Mouse (Mus musculus): ENCODE data around the gene Hlx.

Hlx gene

DNA sequence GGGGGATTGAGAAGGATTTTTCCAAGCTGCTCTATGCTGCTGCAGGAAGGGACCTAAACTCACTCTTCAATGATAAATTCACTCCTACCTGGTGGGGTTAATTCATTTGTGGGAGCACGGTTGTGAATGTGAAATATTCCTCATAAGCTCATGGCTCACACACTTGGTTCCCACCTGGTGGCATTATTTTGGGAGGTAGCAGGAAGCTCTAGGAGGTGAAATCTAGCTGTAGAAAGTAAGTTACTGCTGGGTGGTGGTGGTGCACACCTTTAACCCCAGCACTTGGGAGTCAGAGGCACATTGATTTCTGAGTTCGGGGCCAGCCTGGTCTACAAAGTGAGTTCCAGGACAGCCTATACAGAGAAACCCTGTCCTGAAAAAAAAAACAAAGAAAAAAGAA lies 4.8 kb upstream of the Hlx start:
- no peak for TF ChIP-seq GATA4 (IDR thresholded peaks at IDR 0.05; ENCODE audit: insufficient replicate concordance, low read length)

DNA sequence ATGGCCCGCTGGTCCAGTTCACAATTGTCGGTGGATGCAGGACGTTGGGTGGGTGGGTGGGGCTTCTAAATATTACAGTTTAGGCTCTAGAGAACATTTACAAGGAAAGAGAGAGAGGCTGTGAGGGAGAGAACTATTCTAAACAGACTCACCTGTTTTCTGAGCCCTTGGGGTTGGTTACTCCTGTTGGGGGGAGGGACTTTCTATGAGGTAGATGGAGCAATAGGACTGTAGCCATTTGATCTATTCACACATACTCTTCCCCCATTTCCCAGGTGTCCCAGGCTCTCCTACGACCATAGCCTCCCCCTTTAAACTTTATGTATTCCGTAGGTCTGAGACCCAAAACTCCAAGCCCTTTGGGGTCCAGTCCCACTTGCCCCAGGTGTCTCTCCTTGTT lies 3.8 kb upstream of the Hlx start:
- TF ChIP-seq GATA4 (IDR thresholded peaks at IDR 0.05; ENCODE audit: insufficient replicate concordance, low read length), result no peak

DNA sequence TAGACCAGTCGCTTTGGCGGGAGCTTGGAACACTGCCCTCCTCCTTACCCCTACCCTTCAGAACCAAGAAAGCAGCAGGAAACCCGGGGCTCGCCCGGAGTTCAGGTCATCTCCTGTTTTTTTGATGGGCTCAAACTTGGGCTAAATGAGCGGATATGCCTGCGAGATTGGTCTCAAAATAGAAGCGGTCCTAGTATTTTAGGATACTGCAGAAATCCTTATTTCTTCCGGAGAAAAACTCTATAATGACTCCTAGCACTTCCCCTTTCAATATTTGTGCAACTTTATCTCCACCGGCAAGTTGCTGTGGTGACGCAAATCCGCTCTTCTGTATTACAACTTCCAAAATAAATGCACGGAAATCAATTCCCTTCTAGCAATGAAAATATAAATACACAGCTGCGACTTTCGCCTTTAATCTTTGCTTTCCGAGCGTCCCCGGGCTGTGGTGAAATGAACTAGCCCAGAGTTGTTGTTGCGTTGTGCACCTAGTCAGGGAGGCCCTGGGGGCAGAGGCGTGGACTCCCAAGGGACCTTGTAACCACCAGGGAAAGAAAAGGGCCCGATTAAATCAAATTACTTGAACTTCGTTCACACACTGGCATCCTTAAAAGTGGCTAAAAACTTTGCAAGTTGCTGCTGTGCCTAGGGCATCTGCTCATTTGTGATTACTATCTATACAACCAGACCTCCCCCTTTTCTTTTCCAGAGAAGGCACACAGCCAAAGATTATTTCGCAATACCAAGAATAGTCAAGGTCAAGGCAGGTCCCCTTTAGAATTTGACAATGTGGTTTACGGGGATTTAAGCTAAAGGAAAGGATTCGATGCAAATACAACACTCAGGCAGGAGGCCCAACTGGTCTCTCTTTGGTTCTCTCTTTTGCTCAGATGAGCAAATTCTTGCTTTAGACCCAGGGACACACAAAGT lies 2.8 kb upstream of the Hlx start:
- TF ChIP-seq GATA4 (IDR thresholded peaks at IDR 0.05; ENCODE audit: insufficient replicate concordance, low read length), result peak; percentile 91

DNA sequence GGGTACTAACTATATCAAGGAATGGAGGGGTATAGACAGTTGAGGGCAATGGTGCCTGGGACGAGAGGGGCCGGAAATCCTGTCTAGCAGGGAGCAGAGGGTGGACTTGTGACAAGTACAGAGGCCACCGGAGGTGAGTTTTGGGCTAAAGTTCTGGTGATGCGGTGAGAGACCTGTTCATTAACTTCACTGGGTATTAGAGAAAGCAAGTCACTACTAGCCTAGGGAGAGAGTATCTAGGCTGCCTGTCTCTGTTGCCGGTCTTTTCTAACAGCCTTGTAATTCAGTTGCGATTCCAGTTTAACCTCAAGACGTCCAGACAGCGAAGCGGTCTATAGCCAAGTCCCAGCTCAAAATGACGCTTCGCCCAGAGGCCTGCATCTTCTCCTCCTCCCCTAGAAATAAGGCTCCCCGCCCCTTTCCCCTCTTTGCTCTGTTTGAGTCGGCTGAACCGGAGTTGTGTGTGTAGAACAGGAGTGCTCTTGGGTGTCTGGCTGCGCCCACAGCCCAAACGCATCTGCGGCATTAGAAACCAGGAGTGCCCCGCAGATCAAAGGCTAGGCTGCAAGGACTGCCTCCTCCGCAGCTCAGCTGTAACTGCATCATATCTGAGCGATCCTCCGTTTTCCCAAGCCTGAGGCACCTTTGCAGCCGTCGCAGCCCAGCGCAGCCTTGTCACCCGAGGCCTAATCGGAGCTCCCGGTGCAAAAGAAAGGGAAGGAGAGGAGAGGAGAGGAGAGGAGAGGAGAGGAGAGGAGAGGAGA lies 1.8 kb upstream of the Hlx start:
- TF ChIP-seq GATA4 (IDR thresholded peaks at IDR 0.05; ENCODE audit: insufficient replicate concordance, low read length), result no peak

DNA sequence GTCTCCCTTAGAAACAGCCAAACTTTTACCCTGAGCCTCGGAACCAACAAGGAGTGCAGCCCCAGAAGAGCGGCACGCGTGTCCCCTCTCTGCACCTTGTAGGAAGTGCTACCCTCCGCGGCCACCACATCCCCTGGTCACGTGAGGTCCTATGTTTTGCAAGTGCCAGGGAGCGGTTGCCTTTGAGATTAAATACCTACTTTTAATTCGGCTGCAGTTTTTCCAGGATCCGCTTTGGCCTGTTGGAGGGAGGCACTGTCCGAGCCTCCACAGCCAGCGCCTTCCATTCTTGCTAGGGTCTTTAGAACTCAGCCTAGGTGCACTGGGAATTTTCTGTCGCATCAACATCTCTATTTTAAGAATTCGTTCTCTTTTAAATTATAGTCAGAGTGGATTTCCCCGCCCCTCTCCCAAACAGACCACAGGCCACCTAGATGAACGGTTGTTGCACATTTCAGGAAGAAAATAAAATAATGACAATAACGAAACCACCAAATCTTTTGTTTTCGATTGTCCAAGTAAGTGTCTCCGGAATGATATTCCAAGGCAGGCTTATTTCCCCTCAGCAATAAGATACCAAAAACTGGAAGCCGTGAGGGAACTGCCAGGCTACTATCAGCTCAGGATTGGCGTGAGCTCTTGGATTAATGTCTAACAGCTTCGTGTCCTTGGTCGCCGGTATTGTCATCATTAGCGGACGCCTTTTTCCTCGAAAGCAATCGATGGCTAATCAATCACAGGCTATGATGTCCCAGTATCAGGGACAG lies 1.1 kb upstream of the Hlx start:
- TF ChIP-seq GATA4 (IDR thresholded peaks at IDR 0.05; ENCODE audit: insufficient replicate concordance, low read length), result peak; percentile 49; the same call in 1 of the 2 replicates

DNA sequence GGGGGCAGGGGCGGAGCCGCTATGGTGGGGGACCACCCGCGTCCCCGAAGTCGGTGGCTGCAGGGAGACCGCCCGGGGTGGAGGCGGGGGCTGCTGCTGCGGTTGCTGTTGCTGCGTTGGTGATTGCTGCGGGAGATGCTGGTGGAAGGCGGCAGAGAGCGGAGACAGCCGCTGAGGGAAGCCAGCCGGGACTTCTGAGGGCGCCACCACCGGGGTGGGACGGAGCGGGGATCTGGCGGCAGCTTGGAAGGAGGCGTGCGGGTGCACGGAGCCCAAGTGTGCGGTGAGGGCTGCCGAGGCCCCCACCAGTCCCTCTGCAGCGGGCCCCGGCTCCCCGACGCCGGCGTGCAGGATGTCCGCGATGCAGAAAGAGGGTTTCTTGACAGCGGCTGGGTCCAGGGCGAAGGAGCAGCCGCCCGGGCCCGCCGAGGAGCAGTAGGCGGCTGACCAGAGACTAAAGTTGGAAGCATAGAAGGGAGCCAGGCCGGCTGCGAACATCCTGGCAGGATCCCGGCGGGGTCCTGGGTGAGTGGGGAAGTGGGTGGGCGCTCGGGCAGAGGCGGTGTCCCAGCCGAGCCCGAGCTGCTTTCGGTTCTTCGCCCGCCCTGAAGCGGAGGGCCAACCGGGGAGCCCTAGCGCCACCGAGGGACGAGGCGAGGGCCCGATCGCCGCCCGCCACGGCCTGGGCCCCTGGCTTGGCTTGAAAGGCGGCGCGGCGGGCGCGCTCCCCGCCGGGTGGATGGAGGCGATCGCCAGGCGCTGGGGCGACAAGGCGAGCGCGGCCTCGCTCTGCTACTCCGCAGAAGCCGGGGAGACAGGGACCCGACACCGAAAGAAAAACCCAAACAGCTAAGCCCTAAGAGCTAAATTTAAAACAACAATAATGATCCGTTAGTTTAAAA lies 524 bp downstream of the Hlx start:
- no peak for TF ChIP-seq GATA4 (IDR thresholded peaks at IDR 0.05; ENCODE audit: insufficient replicate concordance, low read length)

DNA sequence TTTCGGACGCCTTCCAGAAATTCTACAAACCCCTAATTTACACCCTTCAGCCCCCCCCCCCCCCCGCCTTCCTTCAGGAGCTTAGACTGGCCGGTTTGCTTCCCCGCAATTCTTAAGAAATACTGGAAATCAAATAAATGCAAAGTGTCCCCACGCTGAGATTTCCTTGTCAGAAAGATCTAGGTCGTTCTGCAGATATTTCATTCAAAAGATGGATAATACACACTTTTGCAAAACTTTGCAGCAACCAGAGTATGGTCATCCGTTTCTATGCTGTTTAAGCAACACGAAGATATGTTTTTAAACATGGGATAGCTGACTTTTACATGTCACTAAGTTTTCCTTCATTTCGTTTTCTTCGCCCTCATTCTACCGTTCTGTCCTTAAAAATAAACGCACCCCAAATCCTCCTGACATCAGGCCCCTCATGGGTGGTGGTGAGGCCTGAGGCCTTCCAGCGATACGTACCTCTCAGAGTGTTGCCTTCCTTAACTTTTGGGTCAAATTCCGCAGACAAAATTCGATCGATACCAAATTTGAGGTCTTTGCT lies 1.3 kb downstream of the Hlx start:
- no peak for TF ChIP-seq GATA4 (IDR thresholded peaks at IDR 0.05; ENCODE audit: insufficient replicate concordance, low read length)

DNA sequence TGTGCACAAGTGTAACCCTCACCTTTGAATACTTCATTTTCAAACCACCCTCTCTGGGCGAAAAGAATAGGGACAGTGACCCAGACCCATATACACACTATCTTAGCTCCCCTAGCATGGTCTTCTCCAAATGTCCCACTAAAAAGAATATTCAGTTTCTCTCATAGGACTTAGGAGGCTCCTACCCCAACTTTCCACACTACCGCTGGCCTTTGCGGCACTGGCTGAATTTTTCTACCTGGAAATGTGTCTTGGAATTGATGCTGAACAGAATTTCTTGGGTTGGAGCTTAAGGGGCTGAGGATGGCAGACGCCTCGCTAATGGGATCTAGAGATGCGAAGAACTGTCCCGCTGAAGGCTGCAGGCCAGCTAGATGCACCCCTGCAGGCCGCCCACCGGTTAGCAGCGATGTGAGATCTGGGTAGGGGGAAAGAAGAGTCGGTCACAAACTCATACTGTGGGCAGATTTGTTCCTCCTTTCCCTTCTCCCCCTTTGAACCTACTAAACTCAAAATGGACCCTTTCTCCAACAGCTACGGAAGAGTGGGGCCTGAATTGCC lies 1.9 kb downstream of the Hlx start:
- no peak for TF ChIP-seq GATA4 (IDR thresholded peaks at IDR 0.05; ENCODE audit: insufficient replicate concordance, low read length)

DNA sequence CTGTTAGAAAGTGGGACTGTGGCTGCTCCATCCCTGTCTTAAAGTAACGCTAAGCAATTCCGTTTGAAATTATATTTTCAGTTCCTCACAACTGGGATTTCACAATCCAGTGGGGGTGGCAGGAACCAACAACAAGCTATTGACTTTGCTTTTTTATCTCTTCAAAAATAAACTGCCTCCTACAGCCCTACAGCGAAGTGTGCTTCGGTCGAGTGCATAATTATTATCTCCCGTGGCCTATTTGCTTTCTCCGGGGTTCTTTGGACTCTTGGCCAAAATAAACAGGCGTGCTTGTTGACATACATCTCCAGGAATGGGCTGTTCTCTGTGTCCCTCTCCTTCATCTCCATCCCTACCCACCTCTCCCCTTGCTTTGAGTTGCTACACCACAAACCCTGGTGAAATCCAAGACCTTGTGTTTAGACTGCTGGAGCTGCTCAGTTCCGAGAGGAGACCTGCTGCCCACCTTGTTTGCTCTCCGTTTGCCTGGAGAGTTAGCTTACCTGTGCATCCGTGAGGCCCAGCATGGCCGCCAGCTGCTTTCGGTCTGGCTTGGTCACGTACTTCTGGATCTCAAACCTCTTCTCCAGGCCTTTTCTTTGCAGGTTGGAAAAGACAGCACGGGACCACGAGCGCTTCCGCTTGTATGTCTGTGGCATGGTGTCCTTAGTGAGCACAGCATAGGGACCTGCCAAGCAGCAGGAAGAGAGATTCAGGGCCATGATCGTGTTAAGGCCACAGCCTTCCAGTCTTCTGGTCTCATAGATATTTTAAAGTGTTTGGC lies 2.9 kb downstream of the Hlx start:
- no peak for TF ChIP-seq GATA4 (IDR thresholded peaks at IDR 0.05; ENCODE audit: insufficient replicate concordance, low read length)

DNA sequence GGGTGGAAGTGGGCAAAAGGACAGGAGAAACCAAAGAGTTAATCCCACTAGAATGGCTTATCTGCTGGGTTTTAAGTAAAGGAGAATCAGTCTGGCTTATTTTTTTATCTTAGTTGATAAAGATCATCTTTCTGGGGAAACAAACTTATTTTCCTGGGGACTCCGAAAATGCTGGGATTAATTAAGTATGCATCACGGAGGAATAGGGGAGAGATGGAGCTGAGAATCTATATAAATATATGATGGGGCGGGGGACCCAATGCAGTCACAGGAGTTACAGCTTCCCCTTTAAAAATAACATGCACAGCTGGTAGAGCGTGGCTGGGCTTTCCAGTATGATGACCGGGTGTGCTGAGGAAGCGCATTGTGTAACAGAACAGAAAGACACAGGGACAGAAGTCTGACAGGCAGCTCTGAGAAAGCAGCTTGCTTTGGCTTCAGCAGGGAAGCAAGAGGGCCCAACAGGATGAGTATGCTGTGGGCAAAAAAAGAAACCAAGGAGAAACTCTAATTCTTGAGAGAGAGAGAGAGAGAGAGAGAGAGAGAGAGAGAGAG lies 3.8 kb downstream of the Hlx start:
- TF ChIP-seq GATA4 (IDR thresholded peaks at IDR 0.05; ENCODE audit: insufficient replicate concordance, low read length), result no peak

DNA sequence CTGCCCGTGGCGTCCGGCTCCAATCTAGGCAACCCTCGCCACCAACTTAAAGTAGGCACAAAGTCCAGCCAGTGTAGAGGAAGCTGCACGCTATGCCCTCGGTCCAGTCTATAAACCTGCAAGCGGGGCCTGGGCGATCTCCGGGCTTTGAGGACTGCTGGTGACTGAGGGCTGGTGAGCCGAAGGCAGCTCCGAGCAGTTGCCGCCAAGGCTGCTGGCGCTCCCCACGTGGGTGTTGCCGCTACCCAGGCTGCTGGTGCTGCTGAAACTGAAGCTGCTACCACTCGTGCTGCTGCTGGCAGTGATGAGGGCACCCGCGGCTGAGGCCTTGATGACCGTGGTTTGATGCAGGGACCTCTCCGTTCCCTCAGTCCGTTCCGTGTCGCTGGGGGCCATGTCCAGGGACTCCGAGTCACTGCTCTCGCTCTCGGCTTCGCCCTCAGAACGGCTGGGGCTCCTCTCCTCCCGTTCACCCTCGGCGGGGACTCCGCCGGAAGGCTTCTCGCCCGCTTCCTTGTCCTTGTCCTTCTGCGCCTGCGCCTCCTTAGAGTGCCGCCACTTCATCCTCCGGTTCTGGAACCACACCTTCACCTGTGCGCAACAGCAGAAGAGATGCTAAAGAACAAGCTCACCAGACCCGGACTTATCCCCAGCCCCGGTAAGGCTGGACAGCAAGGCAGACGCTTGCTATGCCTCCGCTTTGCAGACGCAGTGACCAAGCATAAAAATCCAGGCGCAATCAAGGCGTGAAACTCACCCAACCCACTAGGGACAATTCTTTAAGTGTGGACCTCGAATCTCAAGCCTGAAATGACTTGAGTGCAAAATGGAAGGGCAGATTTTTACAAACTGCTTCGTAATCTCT lies 4.8 kb downstream of the Hlx start:
- no peak for TF ChIP-seq GATA4 (IDR thresholded peaks at IDR 0.05; ENCODE audit: insufficient replicate concordance, low read length)
